Mouse (Mus musculus) lung, adult 2 months (tissue): Measurements from ENCODE around the gene Ptprm. TPM values are rescaled to one million over a fixed set of nuclear protein-coding genes. Genes with fewer than 3 reads are reported as not detected.

Source experiments
- DNase-seq: peaks from one replicate; pipeline ENCODE4 v3.0.0; 2022
- H3K4me1 ChIP-seq: fragments of 200-500 bp; 2 replicates; pipeline ENCODE4 v1.6.1; 2011; ENCODE audit warnings: low read length; ENCODE audit not compliant: control insufficient read depth, insufficient read depth
- H3K4me3 ChIP-seq: fragments of 200-500 bp; replicated peaks from 2 replicates; pipeline ENCODE3; 2011; ENCODE audit warnings: low read depth, mild to moderate bottlenecking, control low read depth, low read length; ENCODE audit errors: extremely low read depth
- CTCF ChIP-seq: fragments of 200-500 bp; IDR thresholded peaks from 2 replicates; pipeline ENCODE4 v1.5.1; 2011; ENCODE audit warnings: mild to moderate bottlenecking, low read length, control low read depth; ENCODE audit not compliant: insufficient read depth
- POLR2A ChIP-seq: fragments of 200-500 bp; IDR thresholded peaks from 2 replicates; pipeline ENCODE4 v1.6.1; 2011; ENCODE audit warnings: low read depth, mild to moderate bottlenecking, control low read depth, low read length, borderline replicate concordance; ENCODE audit errors: extremely low read depth
- WGBS: fragments of 180-500 bp; shearing (Covaris S2); methylation state at CpG from one replicate; pipeline ENCODE4 v1.1.7; 2018; 5-methylcytosine and 5-hydroxymethylcytosine counted together
- polyA plus RNA-seq: library from polyadenylated mRNA; depleted of rRNA; stranded (reverse); fragments of >200 nt; gene quantifications from 2 replicates; pipeline ENCODE4 v1.2.3, GENCODE M21; 2012

Gene Ptprm
- polyA plus RNA-seq, 1 experiment = 69.9 TPM

DNA sequence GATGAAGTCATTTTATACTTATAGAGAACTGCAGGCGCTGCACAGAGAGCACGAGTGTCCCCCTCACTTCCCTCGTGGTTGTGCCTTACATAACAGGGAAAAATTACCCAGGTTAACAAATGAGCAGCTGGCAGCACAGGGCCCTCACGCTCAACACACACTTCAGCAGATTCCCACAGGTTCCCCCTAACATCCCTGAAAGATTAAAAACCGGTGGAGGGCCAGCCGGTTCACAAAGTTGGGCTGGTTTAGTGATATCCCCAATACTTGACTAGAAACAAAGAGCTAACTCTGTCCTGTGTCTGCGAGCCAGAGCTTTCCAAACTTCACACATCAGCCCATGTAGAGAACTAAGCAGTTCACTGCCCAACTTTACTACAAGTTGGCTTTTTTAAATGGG lies 3.7 kb downstream of the Ptprm start:
- DNase-seq = peak; percentile 27

GRCm38 (mm10) chr17:67349594-67349993 lies 4.7 kb downstream of the Ptprm start:
- no peak for DNase-seq
- WGBS = 89% methylated on average over 8 of the region's 8 CpGs
- Histone ChIP-seq H3K4me1 (peaks cover 8% of the 10 kb centered on the region; the same call in 1 of the 2 replicates), H3K4me3 (no peak overlapping the region)
- TF ChIP-seq CTCF (peak; percentile 17; the same call in 1 of the 2 replicates), POLR2A (no peak)

More for the DNA sequence above, 3.7 kb downstream of the Ptprm start:
- no peak for TF ChIP-seq CTCF
- no peak for TF ChIP-seq POLR2A
- Histone ChIP-seq H3K4me3 (no peak overlapping the region), H3K4me1 (peaks cover 12% of the 10 kb centered on the region; the same call in 1 of the 2 replicates)
- WGBS = 21% methylated on average over 7 of the region's 7 CpGs

- H3K4me3 ChIP-seq = no peak overlapping the region
- peaks cover 11% of the 10 kb centered on the region for H3K4me1 ChIP-seq
- WGBS = 54% methylated on average over 10 of the region's 10 CpGs
- TF ChIP-seq CTCF (no peak), POLR2A (no peak)
- DNase-seq = no peak
Observed at GRCm38 (mm10) chr17:67346921-67347320, 7.3 kb downstream of the Ptprm start.

GRCm38 (mm10) chr17:67345157-67345556 lies 9.1 kb downstream of the Ptprm start:
- TF ChIP-seq POLR2A = no peak
- no peak for TF ChIP-seq CTCF
- Histone ChIP-seq H3K4me1 (peaks cover 13% of the 10 kb centered on the region; the same call in 1 of the 2 replicates), H3K4me3 (no peak overlapping the region)
- DNase-seq = no peak
- 62% methylated on average over 8 of the region's 8 CpGs for WGBS

DNA sequence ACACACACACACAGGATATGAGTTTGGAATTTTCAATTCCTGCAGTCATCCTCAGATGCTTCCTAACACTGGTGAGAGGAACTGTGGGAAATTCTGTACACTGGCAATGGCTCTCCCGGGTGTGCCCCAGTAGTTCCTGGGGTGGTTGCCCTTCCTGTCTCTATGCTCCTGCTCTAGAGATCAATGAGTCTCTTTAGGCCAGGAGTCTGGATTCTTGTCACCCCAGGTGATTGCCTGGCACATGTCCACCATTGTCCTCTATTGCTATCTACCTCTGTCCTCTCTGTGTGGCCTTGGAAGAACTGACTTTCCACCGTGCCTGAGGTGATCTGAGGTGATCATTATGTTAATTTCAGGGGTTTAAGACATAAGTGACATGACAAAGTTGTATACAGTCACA lies 10.8 kb downstream of the Ptprm start:
- DNase-seq = no peak
- WGBS = 42% methylated on average over 2 of the region's 2 CpGs
- TF ChIP-seq POLR2A (no peak), CTCF (no peak)
- H3K4me1 ChIP-seq = peaks cover 16% of the 10 kb centered on the region; the same call in 1 of the 2 replicates
- no peak overlapping the region for H3K4me3 ChIP-seq

DNA sequence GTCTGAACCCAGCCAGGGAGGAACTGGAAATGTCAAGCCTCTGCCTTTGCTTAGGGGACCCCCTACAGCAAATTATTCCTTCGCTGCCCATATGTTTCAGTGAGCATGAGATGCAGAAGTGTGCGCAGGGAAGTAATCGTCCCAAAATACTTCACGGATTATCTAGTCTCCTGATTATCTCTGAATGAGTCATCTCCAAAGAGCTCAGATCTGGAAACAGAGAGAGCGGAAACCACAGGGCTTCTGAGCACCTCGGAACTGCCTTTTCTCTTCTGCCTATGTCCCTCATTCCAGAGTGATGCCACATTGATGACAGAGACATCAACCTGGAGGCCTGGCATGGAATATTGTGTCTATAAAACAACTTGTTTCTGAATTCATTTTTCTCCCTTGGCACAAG lies 11.3 kb downstream of the Ptprm start:
- DNase-seq = no peak
- TF ChIP-seq CTCF = no peak
- TF ChIP-seq POLR2A = no peak
- H3K4me1 ChIP-seq = peaks cover 16% of the 10 kb centered on the region; the same call in 1 of the 2 replicates
- H3K4me3 ChIP-seq = no peak overlapping the region
- WGBS = 72% methylated on average over 6 of the region's 6 CpGs

GRCm38 (mm10) chr17:67340362-67340761 lies 13.9 kb downstream of the Ptprm start:
- Histone ChIP-seq H3K4me3 (no peak overlapping the region), H3K4me1 (peaks cover 11% of the 10 kb centered on the region)
- 73% methylated on average over 6 of the region's 6 CpGs for WGBS
- TF ChIP-seq CTCF (no peak), POLR2A (no peak)
- DNase-seq = no peak

DNA sequence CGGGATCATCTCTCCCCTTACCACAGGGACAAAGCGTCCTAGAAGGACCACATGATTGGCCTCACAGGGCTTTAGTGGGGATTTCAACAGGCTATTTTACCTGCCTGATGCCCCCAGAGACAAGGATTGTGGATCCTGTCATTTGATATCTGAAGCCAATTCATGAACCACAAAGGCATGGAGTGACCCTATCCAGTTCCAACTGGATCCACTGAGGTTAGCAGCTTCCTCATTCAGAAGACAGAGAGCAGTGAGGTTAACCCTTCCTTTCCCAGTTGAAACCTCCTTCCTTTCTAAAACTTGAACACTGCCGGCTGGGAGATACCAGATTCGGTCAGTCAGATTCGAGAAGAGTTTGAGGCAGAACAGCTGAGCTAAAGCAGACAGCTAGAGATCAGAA lies 14.7 kb downstream of the Ptprm start:
- 87% methylated on average over 5 of the region's 5 CpGs for WGBS
- no peak overlapping the region for H3K4me3 ChIP-seq
- TF ChIP-seq CTCF = no peak
- no peak for TF ChIP-seq POLR2A

DNA sequence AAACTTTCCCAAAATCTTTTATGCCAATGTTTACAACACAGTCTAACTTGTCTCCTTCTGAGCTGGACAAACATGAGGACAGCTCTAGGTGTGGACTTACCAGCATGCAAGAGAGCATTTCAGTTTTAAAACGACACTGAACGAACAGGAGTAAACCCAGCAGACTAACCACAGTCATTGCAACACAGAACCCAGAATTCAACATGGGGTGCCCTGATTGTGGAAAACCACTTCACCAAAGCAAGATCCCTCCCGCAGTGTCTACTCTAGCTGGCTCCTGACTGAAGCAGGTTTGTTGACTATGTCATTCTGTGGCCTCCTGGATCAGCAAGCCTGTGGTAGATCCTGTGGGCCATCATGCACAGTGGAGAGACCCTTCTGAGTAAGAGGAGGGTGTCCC lies 19.9 kb downstream of the Ptprm start:
- H3K4me3 ChIP-seq = no peak overlapping the region
- no peak for DNase-seq
- TF ChIP-seq POLR2A (no peak), CTCF (no peak)
- 49% methylated on average over 3 of the region's 3 CpGs for WGBS
- peaks cover 3% of the 10 kb centered on the region for H3K4me1 ChIP-seq

More for the DNA sequence above, 14.7 kb downstream of the Ptprm start:
- H3K4me1 ChIP-seq = peaks cover 14% of the 10 kb centered on the region
- DNase-seq = no peak

DNA sequence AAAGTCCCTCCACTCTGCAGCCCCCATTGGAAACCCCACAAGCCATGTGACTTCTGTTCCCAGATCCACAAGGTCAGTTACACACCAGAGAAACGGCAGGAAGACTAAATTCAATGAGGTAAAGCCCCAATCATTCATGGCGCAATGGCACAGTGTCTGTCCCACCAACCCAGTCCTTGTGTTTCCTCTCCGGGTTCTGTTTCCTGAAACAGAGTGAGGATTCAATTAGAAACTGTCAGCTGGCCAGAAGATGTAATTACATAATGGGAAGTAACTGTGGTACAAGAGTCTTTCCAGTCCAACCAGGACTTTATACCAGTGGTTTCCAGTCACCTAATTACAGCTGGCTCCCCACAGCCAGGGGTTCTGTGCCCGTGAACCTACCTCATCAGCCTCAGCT lies 24.8 kb downstream of the Ptprm start:
- 31% methylated on average over 4 of the region's 4 CpGs for WGBS
- Histone ChIP-seq H3K4me1 (peaks cover 3% of the 10 kb centered on the region; the same call in 1 of the 2 replicates), H3K4me3 (no peak overlapping the region)
- no peak for DNase-seq
- TF ChIP-seq POLR2A (no peak), CTCF (no peak)

- H3K4me3 ChIP-seq = no peak overlapping the region
- peaks cover 10% of the 10 kb centered on the region for H3K4me1 ChIP-seq
- no peak for DNase-seq
- WGBS = 46% methylated on average over 1 of the region's 1 CpGs
- TF ChIP-seq CTCF (no peak), POLR2A (no peak)
Observed at GRCm38 (mm10) chr17:67324499-67324832, 29.8 kb downstream of the Ptprm start.
